ENCODE assay signal across 20 mouse cellular contexts in genomic region chr2:37997966-37998365, GRCm38 (mm10).
DNase-seq lines count a peak whose midpoint lies in the region; ATAC-seq and TF ChIP-seq lines count a peak whose summit lies in the region.
"Had no signal": no experiment of that assay in that cellular context is flagged by ENCODE, and none has a peak within 500 bp of the region (broad histone marks: within the 10 kb centered on the region; RNA-seq: fewer than 3 reads in every experiment).

No protein-coding gene starts in this region.

- peaks cover 10% of the 10 kb centered on the region; the same call in 1 of the 2 replicates for H3K4me1 ChIP-seq in forebrain, embryonic 12.5 days
- peaks cover 4% of the 10 kb centered on the region; the same call in 1 of the 2 replicates for H3K4me1 ChIP-seq in forebrain, embryonic 14.5 days (ENCODE audit: control insufficient read depth, insufficient read depth, low read length)
- no peaks in the 10 kb centered on the region for H3K4me1 ChIP-seq in midbrain, postnatal 0 days (ENCODE audit: insufficient read depth, low read length)
- no peaks in the 10 kb centered on the region for H3K4me1 ChIP-seq in midbrain, embryonic 16.5 days (ENCODE audit: control insufficient read depth, insufficient read depth, low read length)
- H3K4me1 ChIP-seq: embryonic facial prominence, embryonic 12.5 days; embryonic facial prominence, embryonic 15.5 days; heart, embryonic 10.5 days; hindbrain, embryonic 12.5 days; hindbrain, embryonic 15.5 days had no signal

- H3K36me3 ChIP-seq in forebrain, embryonic 12.5 days (replicated peaks): peaks cover 3% of the 10 kb centered on the region; the same call in 1 of the 2 replicates
- H3K36me3 ChIP-seq in forebrain, embryonic 14.5 days (ENCODE audit: control insufficient read depth, insufficient read depth, low read length): no peaks in the 10 kb centered on the region
- no peaks in the 10 kb centered on the region for H3K36me3 ChIP-seq in midbrain, postnatal 0 days (ENCODE audit: insufficient read depth, low read length)
- H3K36me3 ChIP-seq in midbrain, embryonic 16.5 days (ENCODE audit: control insufficient read depth, insufficient read depth, low read length): no peaks in the 10 kb centered on the region
- H3K36me3 ChIP-seq: embryonic facial prominence, embryonic 12.5 days; embryonic facial prominence, embryonic 15.5 days; heart, embryonic 10.5 days; hindbrain, embryonic 12.5 days; hindbrain, embryonic 15.5 days had no signal

- H3K4me3 ChIP-seq in forebrain, embryonic 12.5 days (replicated peaks): no peak overlapping the region
- no peak overlapping the region for H3K4me3 ChIP-seq in forebrain, embryonic 14.5 days (ENCODE audit: low read depth, low read length)
- H3K4me3 ChIP-seq in midbrain, postnatal 0 days (ENCODE audit: low read depth, low read length): no peak overlapping the region
- no peak overlapping the region for H3K4me3 ChIP-seq in midbrain, embryonic 16.5 days (ENCODE audit: low read depth, low read length)
- H3K4me3 ChIP-seq: embryonic facial prominence, embryonic 12.5 days; embryonic facial prominence, embryonic 15.5 days; heart, adult 2 months; heart, embryonic 10.5 days; hindbrain, embryonic 12.5 days; hindbrain, embryonic 15.5 days had no signal

- no peak overlapping the region for H3K4me2 ChIP-seq in forebrain, embryonic 12.5 days
- no peak overlapping the region for H3K4me2 ChIP-seq in forebrain, embryonic 14.5 days (ENCODE audit: low read length)
- no peak overlapping the region for H3K4me2 ChIP-seq in midbrain, postnatal 0 days (ENCODE audit: low read depth, low read length, poor library complexity, severe bottlenecking)
- no peak overlapping the region for H3K4me2 ChIP-seq in midbrain, embryonic 16.5 days (ENCODE audit: low read length)
- H3K4me2 ChIP-seq: embryonic facial prominence, embryonic 12.5 days; embryonic facial prominence, embryonic 15.5 days; hindbrain, embryonic 12.5 days; hindbrain, embryonic 15.5 days had no signal

- TF ChIP-seq CTCF in midbrain, postnatal 0 days (IDR thresholded peaks at IDR 0.05): no peak
- no peak for TF ChIP-seq CTCF in brain, embryonic 14.5 days (IDR thresholded peaks at IDR 0.05; ENCODE audit: borderline replicate concordance, extremely low read depth, insufficient read depth, insufficient read length)

- 12% methylated on average over 3 of the region's 3 CpGs for WGBS in forebrain, embryonic 12.5 days
- 12% methylated on average over 3 of the region's 3 CpGs for WGBS in forebrain, embryonic 14.5 days
- 42% methylated on average over 3 of the region's 3 CpGs for WGBS in midbrain, postnatal 0 days
- WGBS in midbrain, embryonic 16.5 days: 40% methylated on average over 3 of the region's 3 CpGs

- 0 out of 2 replicates have a peak overlapping the region, but pooled peaks have one; percentile 10 for H3K27ac ChIP-seq in forebrain, embryonic 12.5 days
- no peak overlapping the region for H3K27ac ChIP-seq in forebrain, embryonic 14.5 days (ENCODE audit: low read depth, low read length)
- no peak overlapping the region for H3K27ac ChIP-seq in midbrain, postnatal 0 days (ENCODE audit: low read depth, low read length)
- H3K27ac ChIP-seq in midbrain, embryonic 16.5 days (ENCODE audit: low read length): no peak overlapping the region
- H3K27ac ChIP-seq: embryonic facial prominence, embryonic 12.5 days; embryonic facial prominence, embryonic 15.5 days; heart, adult 2 months; heart, embryonic 10.5 days; hindbrain, embryonic 12.5 days; hindbrain, embryonic 15.5 days had no signal

- H3K9ac ChIP-seq in forebrain, embryonic 12.5 days: no peak overlapping the region
- H3K9ac ChIP-seq in forebrain, embryonic 14.5 days (ENCODE audit: low read length): no peak overlapping the region
- no peak overlapping the region for H3K9ac ChIP-seq in midbrain, postnatal 0 days (replicated peaks; ENCODE audit: low read length, poor library complexity, severe bottlenecking)
- no peak overlapping the region for H3K9ac ChIP-seq in midbrain, embryonic 16.5 days (ENCODE audit: low read depth, low read length)
- H3K9ac ChIP-seq: embryonic facial prominence, embryonic 12.5 days; embryonic facial prominence, embryonic 15.5 days; hindbrain, embryonic 12.5 days; hindbrain, embryonic 15.5 days had no signal

- ATAC-seq in forebrain, embryonic 12.5 days (ENCODE audit: low FRiP score): no peak
- no peak for ATAC-seq in forebrain, embryonic 14.5 days
- no peak for ATAC-seq in midbrain, postnatal 0 days (ENCODE audit: low FRiP score)
- no peak for ATAC-seq in midbrain, embryonic 16.5 days
- ATAC-seq: intestine, postnatal 0 days had no signal

- no peak for TF ChIP-seq POLR2A in brain, embryonic 14.5 days (IDR thresholded peaks at IDR 0.05; ENCODE audit: borderline replicate concordance, extremely low read depth, insufficient read depth, insufficient read length, poor library complexity, severe bottlenecking)

- no peak for DNase-seq in forebrain, embryonic 14.5 days (ENCODE audit: low spot score)
- DNase-seq in midbrain, postnatal 0 days (ENCODE audit: low spot score): peak; percentile 15
- DNase-seq in brain, embryonic 14.5 days (ENCODE audit: low read depth): peak; percentile 53
- no peak for DNase-seq in lung, adult 18-20 months
- DNase-seq: adrenal gland, postnatal 10 days; adrenal gland, postnatal 36 days; cerebellum, adult 11 months; cerebellum, adult 2 months; cerebellum, adult 9-11 months; cerebellum, postnatal 25 days; gastrocnemius, postnatal 25 days; heart, adult 2 months had no signal

- H3K27me3 ChIP-seq in forebrain, embryonic 12.5 days: no peaks in the 10 kb centered on the region
- no peaks in the 10 kb centered on the region for H3K27me3 ChIP-seq in forebrain, embryonic 14.5 days (replicated peaks; ENCODE audit: control insufficient read depth, insufficient read depth, low read length)
- no peaks in the 10 kb centered on the region for H3K27me3 ChIP-seq in midbrain, postnatal 0 days (ENCODE audit: insufficient read depth, low read length)
- H3K27me3 ChIP-seq in midbrain, embryonic 16.5 days (ENCODE audit: control insufficient read depth, insufficient read depth, low read depth, low read length): no peaks in the 10 kb centered on the region
- H3K27me3 ChIP-seq: embryonic facial prominence, embryonic 12.5 days; embryonic facial prominence, embryonic 15.5 days; hindbrain, embryonic 12.5 days; hindbrain, embryonic 15.5 days had no signal

- H3K9me3 ChIP-seq in forebrain, embryonic 12.5 days: no peaks in the 10 kb centered on the region
- H3K9me3 ChIP-seq in forebrain, embryonic 14.5 days (replicated peaks; ENCODE audit: control insufficient read depth, low read length): no peaks in the 10 kb centered on the region
- H3K9me3 ChIP-seq in midbrain, postnatal 0 days (ENCODE audit: low read length): no peaks in the 10 kb centered on the region
- H3K9me3 ChIP-seq in midbrain, embryonic 16.5 days (replicated peaks; ENCODE audit: control insufficient read depth, low read length, poor library complexity, severe bottlenecking): no peaks in the 10 kb centered on the region
- H3K9me3 ChIP-seq: embryonic facial prominence, embryonic 12.5 days; embryonic facial prominence, embryonic 15.5 days; heart, embryonic 10.5 days; hindbrain, embryonic 12.5 days; hindbrain, embryonic 15.5 days had no signal

Comparison
In these comparisons a context has a peak if more than half of its experiments do, and no peak if none do; other contexts are left out.
1. DNase-seq: peak in midbrain, postnatal 0 days (single experiment) and brain, embryonic 14.5 days (single experiment); none in forebrain, embryonic 14.5 days (single experiment) and lung, adult 18-20 months (0 of 2).